Mouse (Mus musculus) forebrain, embryonic 16.5 days (tissue): ENCODE measurements around the gene E130208F15Rik. TPM values are rescaled to one million over a fixed set of nuclear protein-coding genes. Genes with fewer than 3 reads are reported as not detected.

ENCODE experiments used
- ATAC-seq: fragments of 200-750 bp; cut with Nextera tagmentation; 2 replicates; pipeline ENCODE4 v1.8.0; 2017; ENCODE audit warnings: mild to moderate bottlenecking, moderate library complexity
- H3K27ac ChIP-seq: fragments of 300-500 bp; sonication (generic); 2 replicates; pipeline ENCODE4 v1.5.1; 2014; ENCODE audit warnings: low read length, control low read depth
- H3K27me3 ChIP-seq: fragments of 300-500 bp; sonication (generic); replicated peaks from 2 replicates; pipeline ENCODE4 v1.6.1; 2014; ENCODE audit warnings: low read length; ENCODE audit not compliant: control insufficient read depth, insufficient read depth
- H3K36me3 ChIP-seq: fragments of 300-500 bp; sonication (generic); 2 replicates; pipeline ENCODE4 v1.6.1; 2014; ENCODE audit not compliant: control insufficient read depth, insufficient read depth
- H3K4me1 ChIP-seq: fragments of 300-500 bp; sonication (generic); replicated peaks from 2 replicates; pipeline ENCODE4 v1.6.1; 2014; ENCODE audit warnings: low read length; ENCODE audit not compliant: control insufficient read depth, insufficient read depth
- H3K4me2 ChIP-seq: fragments of 300-500 bp; sonication (generic); 2 replicates; pipeline ENCODE4 v1.6.1; 2014; ENCODE audit warnings: mild to moderate bottlenecking, low read length, control low read depth
- H3K4me3 ChIP-seq: fragments of 300-500 bp; sonication (generic); replicated peaks from 2 replicates; pipeline ENCODE4 v1.5.1; 2014; ENCODE audit warnings: mild to moderate bottlenecking, low read length, control low read depth
- H3K9ac ChIP-seq: fragments of 300-500 bp; sonication (generic); replicated peaks from 2 replicates; pipeline ENCODE4 v1.6.1; 2014; ENCODE audit warnings: low read depth, low read length, control low read depth
- H3K9me3 ChIP-seq: fragments of 300-500 bp; sonication (generic); 2 replicates; pipeline ENCODE4 v1.6.1; 2016; ENCODE audit warnings: low read length; ENCODE audit not compliant: control insufficient read depth
- WGBS: fragments of 180-500 bp; shearing (Covaris S2); extraction: QIAGEN DNeasy Blood & Tissue Kit; methylation state at CpG from one replicate; pipeline ENCODE4 v1.1.7; 2014; 5-methylcytosine and 5-hydroxymethylcytosine counted together
- polyA plus RNA-seq: library from polyadenylated mRNA; unstranded; fragments of >200 nt; fragmentation: Nextera tagmentation; extraction: Ambion mirVana; gene quantifications from 2 replicates; pipeline ENCODE4 v1.2.1, GENCODE M21; 2015

E130208F15Rik gene
- polyA plus RNA-seq, 1 experiment from 2014 or later = not detected

- Histone ChIP-seq H3K4me1 (peaks cover 3% of the 10 kb centered on the region; the same call in 1 of the 2 replicates), H3K9me3 (no peaks in the 10 kb centered on the region), H3K4me2 (no peak within 1 kb of the TSS), H3K4me3 (no peak within 1 kb of the TSS), H3K27ac (no peak within 1 kb of the TSS), H3K27me3 (no peaks in the 10 kb centered on the region), H3K9ac (no peak within 1 kb of the TSS), H3K36me3 (no peaks in the 10 kb centered on the region)
- no peak for ATAC-seq
- WGBS = 4% methylated on average over 9 of the region's 9 CpGs
Measured at GRCm38 (mm10) chr7:30314721-30315155, 6.8 kb upstream of the E130208F15Rik start, which contains the start of gene Syne4. Syne4 (plus strand) TSS chr7:30314807.

DNA sequence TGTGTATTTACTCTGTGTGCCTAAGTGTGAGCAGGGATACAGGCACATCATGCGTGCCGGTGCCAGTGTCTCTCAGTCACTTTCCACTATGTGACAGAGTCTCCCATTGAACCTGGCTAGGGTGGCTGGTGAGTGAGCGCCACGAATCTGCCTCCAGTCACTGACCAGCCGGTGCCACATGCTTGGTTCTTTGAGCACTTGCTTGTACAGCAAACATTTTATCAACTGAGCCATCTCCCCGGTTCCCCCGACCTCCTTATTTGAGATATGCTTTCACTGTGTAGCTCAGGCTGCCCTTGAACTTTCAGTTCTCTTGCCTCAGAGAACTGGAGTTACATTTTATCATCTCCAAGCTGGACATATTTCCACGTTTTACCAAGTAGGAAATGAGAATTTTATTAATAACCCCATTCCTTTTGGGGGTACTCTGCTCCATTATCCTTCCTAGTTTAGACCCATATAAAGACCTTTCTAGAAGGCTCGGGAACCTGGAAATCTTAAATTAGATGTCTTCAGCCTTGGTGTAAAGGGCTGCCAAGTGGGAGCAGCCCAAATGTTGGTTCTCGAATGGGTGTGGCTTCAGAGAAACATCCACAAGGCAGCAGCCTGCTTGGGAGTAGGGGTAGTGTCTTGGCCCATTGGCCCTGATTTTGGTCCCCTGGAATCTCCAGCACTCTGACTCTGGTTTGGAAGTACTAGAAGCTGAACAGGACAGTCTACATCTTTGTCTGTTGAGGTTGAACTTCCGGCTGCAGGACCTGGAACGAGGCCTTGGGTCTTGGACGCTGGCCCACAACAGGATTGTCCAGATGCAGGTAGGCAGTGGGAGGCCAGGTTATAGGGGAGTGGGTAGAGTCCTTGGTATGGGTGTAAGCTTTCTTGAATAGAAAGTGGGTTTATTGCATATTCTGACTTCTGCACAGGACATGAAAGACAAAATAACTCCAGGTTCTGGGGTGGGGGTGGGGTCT lies 5.7 kb upstream of the E130208F15Rik start:
- WGBS = 78% methylated on average over 13 of the region's 13 CpGs

DNA sequence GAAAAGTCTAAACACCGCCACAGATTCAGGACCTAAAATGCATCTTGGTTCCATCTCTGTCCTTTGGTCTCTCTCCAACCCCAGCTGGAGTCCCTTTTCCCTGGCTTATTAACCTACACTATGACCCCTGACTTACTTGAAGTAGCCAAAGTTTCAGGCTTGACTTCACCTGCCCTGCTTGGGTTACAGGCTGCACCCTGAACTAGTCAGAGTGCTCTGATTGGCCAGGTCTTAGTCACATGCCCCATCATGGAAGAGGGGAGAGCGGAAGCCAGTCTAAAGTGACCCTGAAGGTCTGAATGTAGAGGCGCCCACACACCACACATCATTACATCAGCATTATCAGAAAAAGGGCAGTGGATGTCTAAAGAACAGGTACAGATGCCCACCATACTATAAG lies 3.4 kb upstream of the E130208F15Rik start:
- Histone ChIP-seq H3K4me3 (no peak overlapping the region), H3K27ac (no peak overlapping the region), H3K4me1 (peaks cover 16% of the 10 kb centered on the region), H3K27me3 (no peaks in the 10 kb centered on the region), H3K9ac (no peak overlapping the region), H3K9me3 (no peaks in the 10 kb centered on the region), H3K4me2 (no peak overlapping the region), H3K36me3 (no peaks in the 10 kb centered on the region)
- 83% methylated on average over 3 of the region's 3 CpGs for WGBS
- no peak for ATAC-seq

More for the DNA sequence above, 5.7 kb upstream of the E130208F15Rik start:
- Histone ChIP-seq H3K9ac (no peak overlapping the region), H3K36me3 (no peaks in the 10 kb centered on the region), H3K4me1 (peaks cover 4% of the 10 kb centered on the region; the same call in 1 of the 2 replicates), H3K4me3 (no peak overlapping the region), H3K9me3 (no peaks in the 10 kb centered on the region), H3K27ac (no peak overlapping the region), H3K27me3 (no peaks in the 10 kb centered on the region), H3K4me2 (no peak overlapping the region)
- ATAC-seq = no peak

DNA sequence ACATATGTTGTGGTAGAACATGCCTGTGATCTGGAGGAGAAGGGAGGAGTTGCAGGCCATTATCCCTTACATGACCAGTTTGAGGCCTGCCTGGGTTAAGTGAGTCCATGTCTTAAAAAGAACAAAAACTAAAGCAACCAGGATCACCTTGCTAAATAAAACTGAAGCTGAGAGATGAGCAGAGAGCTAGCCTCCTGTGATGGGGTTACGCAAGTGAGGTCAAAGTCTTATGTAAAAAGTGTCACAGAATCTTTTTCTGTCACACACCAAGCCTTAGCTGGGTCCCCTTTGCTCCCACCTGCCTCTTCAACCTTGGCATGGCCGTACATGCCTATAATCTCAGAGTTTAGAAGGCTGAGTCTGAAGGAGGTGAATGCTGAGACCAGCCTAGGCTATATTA lies 594 bp upstream of the E130208F15Rik start:
- H3K4me2 ChIP-seq = peak overlapping the region; percentile 66
- WGBS = 82% methylated on average over 2 of the region's 2 CpGs
- H3K27ac ChIP-seq = no peak overlapping the region
- no peaks in the 10 kb centered on the region for H3K27me3 ChIP-seq
- no peak for ATAC-seq
- no peak overlapping the region for H3K4me3 ChIP-seq
- 0 out of 2 replicates have a peak, but pooled peaks cover 2% of the 10 kb centered on the region for H3K9me3 ChIP-seq
- H3K36me3 ChIP-seq = no peaks in the 10 kb centered on the region
- no peak overlapping the region for H3K9ac ChIP-seq
- peaks cover 16% of the 10 kb centered on the region for H3K4me1 ChIP-seq

- H3K4me3 ChIP-seq = peak overlapping the region; percentile 90
- 0% methylated on average over 20 of the region's 20 CpGs for WGBS
- no peaks in the 10 kb centered on the region for H3K27me3 ChIP-seq
- H3K4me1 ChIP-seq = peaks cover 16% of the 10 kb centered on the region
- H3K9me3 ChIP-seq = 0 out of 2 replicates have a peak, but pooled peaks cover 2% of the 10 kb centered on the region
- peak overlapping the region; percentile 87 for H3K9ac ChIP-seq
- ATAC-seq = peak; percentile 99
- peak overlapping the region; percentile 66 for H3K4me2 ChIP-seq
- H3K27ac ChIP-seq = peak overlapping the region; percentile 86
- H3K36me3 ChIP-seq = no peaks in the 10 kb centered on the region
Measured at GRCm38 (mm10) chr7:30322285-30322667, 736 bp downstream of the E130208F15Rik start.

DNA sequence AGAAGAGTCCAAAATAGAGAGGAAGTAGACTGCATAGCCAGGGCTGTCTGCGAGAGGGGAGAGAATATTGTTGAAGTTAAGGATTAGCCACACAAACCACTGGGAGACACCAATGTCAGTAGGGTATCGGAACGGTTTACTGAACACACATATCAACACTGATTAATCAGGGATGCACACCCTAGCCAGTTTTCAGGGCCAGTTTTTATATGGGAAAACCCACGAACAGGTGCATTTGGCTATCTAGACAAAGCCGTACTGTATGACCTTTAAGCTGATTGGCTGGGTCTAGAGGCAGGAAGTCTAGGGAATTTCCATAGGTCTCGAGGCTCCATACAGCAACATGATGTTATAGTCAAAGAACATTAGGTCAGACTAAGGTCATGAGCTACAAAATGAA lies 1.3 kb downstream of the E130208F15Rik start:
- H3K4me2 ChIP-seq = peak overlapping the region; percentile 66
- ATAC-seq = no peak
- WGBS = 35% methylated on average over 6 of the region's 6 CpGs
- no peak overlapping the region for H3K9ac ChIP-seq
- no peaks in the 10 kb centered on the region for H3K27me3 ChIP-seq
- no peak overlapping the region; the same call in 1 of the 2 replicates for H3K4me3 ChIP-seq
- H3K4me1 ChIP-seq = peaks cover 16% of the 10 kb centered on the region
- 0 out of 2 replicates have a peak, but pooled peaks cover 2% of the 10 kb centered on the region for H3K9me3 ChIP-seq
- H3K27ac ChIP-seq = no peak overlapping the region
- no peaks in the 10 kb centered on the region for H3K36me3 ChIP-seq

- peaks cover 16% of the 10 kb centered on the region for H3K4me1 ChIP-seq
- ATAC-seq = no peak
- no peaks in the 10 kb centered on the region for H3K27me3 ChIP-seq
- H3K4me3 ChIP-seq = no peak within 1 kb of the TSS; the same call in 1 of the 2 replicates
- no peak within 1 kb of the TSS for H3K9ac ChIP-seq
- H3K4me2 ChIP-seq = peak within 1 kb of the TSS; percentile 66
- H3K36me3 ChIP-seq = no peaks in the 10 kb centered on the region
- H3K9me3 ChIP-seq = 0 out of 2 replicates have a peak, but pooled peaks cover 2% of the 10 kb centered on the region
- 77% methylated on average over 3 of the region's 3 CpGs for WGBS
- no peak within 1 kb of the TSS for H3K27ac ChIP-seq
Measured at GRCm38 (mm10) chr7:30323795-30324194, 2.3 kb downstream of the E130208F15Rik start, which contains the start of gene Sdhaf1. Sdhaf1 (minus strand) TSS chr7:30323895.

DNA sequence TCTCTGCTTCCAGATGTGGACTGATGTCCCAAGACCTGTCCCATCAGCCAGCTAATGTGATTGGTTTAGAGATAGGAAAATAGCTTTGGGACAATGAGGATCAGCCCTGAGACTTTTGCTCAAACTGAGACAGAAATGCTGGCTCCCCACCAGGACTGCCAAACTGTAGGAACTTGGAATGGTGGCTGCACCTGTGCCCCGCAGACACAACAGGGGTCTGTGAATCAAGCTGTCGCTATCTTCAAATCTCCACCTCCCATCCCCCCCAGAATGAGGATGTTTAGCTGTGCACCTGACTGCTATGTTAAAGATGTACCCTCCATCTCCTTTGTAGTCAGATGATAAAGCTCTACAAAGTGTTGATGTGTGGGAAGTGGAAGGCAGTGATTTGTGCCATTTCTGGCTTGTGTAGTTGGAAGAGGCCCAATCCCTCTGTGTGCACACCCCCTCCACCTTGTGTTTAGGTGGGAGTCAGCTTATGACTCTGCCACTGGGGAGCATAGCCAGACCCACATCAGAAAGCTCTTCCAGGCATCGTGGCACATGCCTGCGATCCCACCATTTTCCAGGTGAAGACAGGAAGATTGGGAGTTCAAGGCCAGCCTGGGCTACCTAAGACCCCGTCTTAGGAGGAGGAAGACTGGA lies 2.9 kb downstream of the E130208F15Rik start:
- 89% methylated on average over 5 of the region's 5 CpGs for WGBS
- Histone ChIP-seq H3K9ac (no peak overlapping the region), H3K4me2 (no peak overlapping the region), H3K36me3 (no peaks in the 10 kb centered on the region), H3K4me3 (no peak overlapping the region), H3K9me3 (0 out of 2 replicates have a peak, but pooled peaks cover 2% of the 10 kb centered on the region), H3K4me1 (peaks cover 16% of the 10 kb centered on the region), H3K27me3 (no peaks in the 10 kb centered on the region), H3K27ac (no peak overlapping the region)
- ATAC-seq = no peak

GRCm38 (mm10) chr7:30325364-30325763 lies 3.8 kb downstream of the E130208F15Rik start:
- Histone ChIP-seq H3K4me2 (no peak overlapping the region), H3K27ac (no peak overlapping the region), H3K4me1 (peaks cover 16% of the 10 kb centered on the region), H3K9me3 (0 out of 2 replicates have a peak, but pooled peaks cover 2% of the 10 kb centered on the region), H3K9ac (no peak overlapping the region), H3K36me3 (no peaks in the 10 kb centered on the region), H3K27me3 (no peaks in the 10 kb centered on the region), H3K4me3 (no peak overlapping the region)
- 44% methylated on average over 2 of the region's 2 CpGs for WGBS
- ATAC-seq = no peak
